Mouse (Mus musculus) olfactory bulb, adult 2 months (tissue): ENCODE results near the gene Stxbp6. TPM values are rescaled to one million over a fixed set of nuclear protein-coding genes. Genes with fewer than 3 reads are reported as not detected.

Source experiments
- H3K27ac ChIP-seq: fragments of 200-500 bp; 2 replicates; pipeline ENCODE4 v1.5.1; 2012; ENCODE audit warnings: low read depth, low read length; ENCODE audit not compliant: insufficient read depth
- H3K4me1 ChIP-seq: fragments of 200-500 bp; 2 replicates; pipeline ENCODE4 v1.6.1; 2012; ENCODE audit warnings: low read length; ENCODE audit not compliant: control insufficient read depth, insufficient read depth
- H3K4me3 ChIP-seq: fragments of 200-500 bp; 2 replicates; pipeline ENCODE4 v1.5.1; 2012; ENCODE audit warnings: mild to moderate bottlenecking, low read depth, low read length, moderate library complexity; ENCODE audit not compliant: insufficient read depth
- CTCF ChIP-seq: fragments of 200-500 bp; IDR thresholded peaks from 2 replicates; pipeline ENCODE4 v1.5.1; 2012; ENCODE audit warnings: low read depth, mild to moderate bottlenecking, low read length, moderate library complexity; ENCODE audit not compliant: insufficient read depth
- POLR2A ChIP-seq: fragments of 200-500 bp; IDR thresholded peaks from 2 replicates; pipeline ENCODE4 v1.6.1; 2012; ENCODE audit warnings: mild to moderate bottlenecking, low read depth, low read length, moderate library complexity; ENCODE audit not compliant: insufficient read depth
- WGBS: fragments of 180-500 bp; shearing (Covaris S2); methylation state at CpG from one replicate; pipeline ENCODE4 v1.1.7; 2018; 5-methylcytosine and 5-hydroxymethylcytosine counted together
- polyA plus RNA-seq: library from polyadenylated mRNA; stranded (reverse); fragments of >200 nt; gene quantifications from 2 replicates; pipeline ENCODE4 v1.2.4, GENCODE M21; 2012; ENCODE audit warnings: low replicate concordance; ENCODE audit not compliant: missing spikeins, insufficient read depth, insufficient read length

The Stxbp6 gene
- polyA plus RNA-seq, 1 experiment: 208 TPM

- no peak overlapping the region for H3K4me3 ChIP-seq
- H3K4me1 ChIP-seq: no peaks in the 10 kb centered on the region
- no peak for TF ChIP-seq CTCF
- no peak for TF ChIP-seq POLR2A
- no peak overlapping the region for H3K27ac ChIP-seq
- 90% methylated on average over 4 of the region's 4 CpGs for WGBS
These were observed 152.3 kb downstream of the Stxbp6 start for GRCm38 (mm10) chr12:44922241-44922640.

DNA sequence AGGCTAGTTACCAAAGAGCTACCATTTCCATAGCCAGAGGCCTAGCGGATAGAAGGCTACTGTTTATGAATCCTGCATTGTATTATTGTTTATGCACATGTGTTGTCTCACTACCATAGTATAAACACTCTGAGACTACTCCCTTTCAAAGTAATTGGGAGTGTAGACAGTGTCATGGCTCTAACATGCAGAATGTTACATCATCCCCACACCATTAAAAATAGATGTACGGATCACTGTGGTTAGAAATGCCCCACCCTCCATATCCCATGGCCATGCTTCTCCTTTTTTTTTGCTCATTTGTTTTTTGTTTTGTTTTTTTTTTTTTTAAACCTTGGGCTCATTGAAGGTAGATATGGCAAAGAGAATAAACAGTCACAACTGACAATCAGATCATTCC is 154.9 kb downstream of the Stxbp6 start:
- 86% methylated on average over 2 of the region's 2 CpGs for WGBS
- no peaks in the 10 kb centered on the region for H3K4me1 ChIP-seq
- no peak overlapping the region for H3K4me3 ChIP-seq
- TF ChIP-seq CTCF (no peak), POLR2A (no peak)
- H3K27ac ChIP-seq: no peak overlapping the region

GRCm38 (mm10) chr12:44918929-44919328 is 155.6 kb downstream of the Stxbp6 start:
- no peaks in the 10 kb centered on the region for H3K4me1 ChIP-seq
- TF ChIP-seq CTCF: no peak
- TF ChIP-seq POLR2A: no peak
- 93% methylated on average over 2 of the region's 2 CpGs for WGBS
- no peak overlapping the region for H3K4me3 ChIP-seq
- H3K27ac ChIP-seq: no peak overlapping the region

DNA sequence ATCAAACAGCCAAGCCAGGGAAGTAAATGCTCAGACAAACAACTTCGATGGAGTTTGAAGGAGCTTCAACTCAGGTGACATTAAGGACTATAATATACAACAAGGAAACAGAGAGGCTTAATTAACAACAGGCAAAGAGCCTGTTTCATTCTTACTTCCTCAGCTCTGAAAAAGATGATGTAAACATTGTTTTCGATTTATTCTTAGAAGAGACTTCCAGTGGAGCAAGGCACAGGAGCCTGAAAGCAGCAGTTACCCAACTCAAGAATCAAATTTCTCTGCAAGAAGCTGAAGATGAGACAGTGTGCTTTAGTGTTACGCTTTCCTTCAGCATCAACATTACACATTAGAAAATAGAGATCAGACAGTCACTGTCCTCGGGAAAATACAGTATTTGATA is 160.7 kb downstream of the Stxbp6 start:
- TF ChIP-seq POLR2A (no peak), CTCF (no peak)
- Histone ChIP-seq H3K4me3 (no peak overlapping the region), H3K4me1 (no peaks in the 10 kb centered on the region), H3K27ac (no peak overlapping the region)
- 61% methylated on average over 4 of the region's 4 CpGs for WGBS

GRCm38 (mm10) chr12:44908028-44908702 is 166.3 kb downstream of the Stxbp6 start:
- Histone ChIP-seq H3K4me1 (no peaks in the 10 kb centered on the region), H3K27ac (no peak overlapping the region), H3K4me3 (no peak overlapping the region)
- no peak for TF ChIP-seq POLR2A
- no peak for TF ChIP-seq CTCF
- 77% methylated on average over 3 of the region's 3 CpGs for WGBS

DNA sequence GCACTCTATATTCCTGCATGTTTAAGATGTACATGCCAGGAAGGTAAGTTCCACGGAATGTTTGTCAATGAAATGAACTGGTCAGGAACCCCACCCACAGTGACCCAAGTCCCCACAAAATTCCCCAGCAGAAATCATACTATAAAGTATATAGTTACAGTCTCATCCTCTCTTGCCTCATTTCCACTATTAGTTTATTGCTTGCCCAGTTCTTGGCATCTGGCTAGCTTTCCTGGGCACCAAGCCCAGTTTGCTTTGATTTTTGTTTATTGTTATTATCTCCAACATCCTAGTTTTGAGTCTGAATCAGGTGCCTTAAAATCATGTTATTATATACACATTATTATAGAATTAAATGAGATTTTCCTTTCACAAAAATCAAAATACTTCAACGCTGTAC is 168.5 kb downstream of the Stxbp6 start:
- no peak overlapping the region for H3K4me3 ChIP-seq
- 74% methylated on average over 2 of the region's 2 CpGs for WGBS
- no peak overlapping the region for H3K27ac ChIP-seq
- no peaks in the 10 kb centered on the region for H3K4me1 ChIP-seq
- TF ChIP-seq CTCF (no peak), POLR2A (no peak)

GRCm38 (mm10) chr12:44903205-44903732 is 171.2 kb downstream of the Stxbp6 start:
- TF ChIP-seq CTCF (no peak), POLR2A (no peak)
- Histone ChIP-seq H3K27ac (no peak overlapping the region), H3K4me1 (no peaks in the 10 kb centered on the region), H3K4me3 (no peak overlapping the region)
- WGBS: 40% methylated on average over 1 of the region's 1 CpGs

GRCm38 (mm10) chr12:44899173-44899870 is 175.2 kb downstream of the Stxbp6 start:
- H3K27ac ChIP-seq: no peak overlapping the region
- TF ChIP-seq CTCF (no peak), POLR2A (no peak)
- H3K4me1 ChIP-seq: no peaks in the 10 kb centered on the region
- H3K4me3 ChIP-seq: no peak overlapping the region
- WGBS: 81% methylated on average over 5 of the region's 5 CpGs

- Histone ChIP-seq H3K4me1 (no peaks in the 10 kb centered on the region), H3K27ac (no peak overlapping the region), H3K4me3 (no peak overlapping the region)
- TF ChIP-seq CTCF: no peak
- no peak for TF ChIP-seq POLR2A
- WGBS: 95% methylated on average over 1 of the region's 1 CpGs
These were observed 178.0 kb downstream of the Stxbp6 start for GRCm38 (mm10) chr12:44896460-44896859.
